ENCODE assay signal across 21 mouse cellular contexts in the genomic region with DNA sequence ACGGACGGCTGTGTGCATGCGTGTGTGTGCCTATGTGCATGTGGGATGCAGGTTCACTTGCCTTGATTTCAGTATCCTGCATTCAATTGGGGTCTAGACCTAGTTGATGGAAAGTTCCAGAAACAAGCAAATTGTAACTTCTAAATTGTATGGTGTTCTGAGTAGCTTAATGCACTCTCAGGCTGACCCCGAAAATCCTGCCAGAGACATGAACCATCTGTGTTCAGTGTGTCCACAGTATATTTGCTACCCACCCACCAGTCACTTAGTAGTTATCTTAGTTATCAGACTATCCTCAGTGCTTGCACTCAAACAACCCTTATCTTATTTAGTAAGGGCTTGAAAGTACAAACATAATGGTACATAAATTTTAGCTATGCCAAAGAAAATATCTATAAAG. TPM values are rescaled to one million over a fixed set of nuclear protein-coding genes. Genes with fewer than 3 reads are reported as not detected.
"Had no signal": no experiment of that assay in that cellular context is flagged by ENCODE, and none has a peak within 500 bp of the region (broad histone marks: within the 10 kb centered on the region; RNA-seq: fewer than 3 reads in every experiment).

No protein-coding gene starts in this region.

- H3K4me2 ChIP-seq: intestine, embryonic 15.5 days; kidney, embryonic 15.5 days; limb, embryonic 13.5 days; liver, embryonic 13.5 days; midbrain, embryonic 11.5 days had no signal

- H3K9me3 ChIP-seq: intestine, embryonic 15.5 days; kidney, embryonic 15.5 days; limb, embryonic 13.5 days; liver, embryonic 13.5 days had no signal

- DNase-seq: kidney, adult 11 months; kidney, adult 8-10 months; kidney, postnatal 10 days; kidney, postnatal 36 days; layer of hippocampus, postnatal 36 days; liver, embryonic 13.5 days; lung, adult 2 months; lung, postnatal 36 days; midbrain, embryonic 14.5 days; thymus, adult 2 months; thymus, postnatal 14 days; thymus, postnatal 4 days had no signal

- H3K27me3 ChIP-seq: intestine, embryonic 15.5 days had no signal

- H3K9ac ChIP-seq: intestine, embryonic 15.5 days; kidney, embryonic 15.5 days; limb, embryonic 13.5 days; liver, embryonic 13.5 days had no signal

- H3K36me3 ChIP-seq: intestine, embryonic 15.5 days; kidney, embryonic 15.5 days; limb, embryonic 13.5 days; liver, embryonic 13.5 days had no signal

- H3K27ac ChIP-seq: kidney, embryonic 15.5 days; left cerebral cortex, adult 2 months; liver, embryonic 13.5 days had no signal

- ATAC-seq: intestine, embryonic 15.5 days had no signal

- H3K4me3 ChIP-seq: intestine, embryonic 15.5 days; kidney, embryonic 15.5 days; left cerebral cortex, adult 2 months; limb, embryonic 13.5 days; liver, embryonic 13.5 days had no signal

RNA-seq across cellular contexts. Expression of gene Slc24a1, which starts 9.8 kb away (rescaled TPM):
- polyA plus RNA-seq: liver, adult 2 months; midbrain, embryonic 11.5 days; neural tube, embryonic 11.5 days; small intestine, adult 2 months; spleen, adult 2 months had no signal
